Mouse (Mus musculus) T-cell, adult 66 days (primary cell): Measurements from ENCODE around the gene Gstm6. TPM values are rescaled to one million over a fixed set of nuclear protein-coding genes. Genes with fewer than 3 reads are reported as not detected.

ENCODE experiments used
- total RNA-seq, 2 experiments: library from RNA; stranded (reverse); gene quantifications; 3 replicates in 1 of 2; 4 replicates in 1 of 2; pipeline ENCODE4 v1.2.4; 2023

The Gstm6 gene
- not detected for total RNA-seq

DNA sequence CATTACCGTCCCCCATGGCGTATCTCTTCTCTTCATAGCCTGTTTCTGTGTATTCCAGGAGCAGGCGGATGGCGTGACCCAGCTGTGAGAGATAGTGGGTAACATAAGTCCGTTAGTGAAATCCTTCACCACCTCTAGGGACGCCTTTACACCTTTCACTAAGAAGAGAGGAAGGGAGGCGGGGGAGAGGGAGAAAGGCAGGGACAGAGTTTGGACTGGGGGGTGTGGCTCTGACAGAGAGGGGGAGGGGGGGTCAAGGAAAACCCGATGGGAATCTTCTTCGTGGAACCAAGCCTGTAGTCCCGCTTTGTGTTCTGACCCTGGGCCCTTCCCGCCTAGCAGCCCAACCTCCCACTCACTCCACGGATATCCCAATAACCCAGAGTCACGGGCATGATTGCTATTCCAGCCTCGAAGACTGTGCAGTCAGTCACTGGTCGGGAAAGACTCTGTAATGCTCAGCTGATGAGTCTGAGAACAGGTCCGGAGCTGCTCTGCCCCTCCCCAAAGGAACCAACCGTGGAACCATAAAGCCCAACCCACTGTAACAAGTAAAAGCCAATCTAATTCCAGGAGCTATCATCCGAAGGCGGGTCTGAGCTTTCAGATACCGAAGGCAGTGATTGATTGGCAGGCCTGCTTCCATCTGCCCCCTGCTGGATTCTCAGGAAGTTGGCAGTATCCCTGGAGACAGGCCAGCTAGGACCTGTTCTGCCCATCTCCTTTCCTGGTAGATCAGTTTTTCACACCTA, at the start of gene Gstm6:
Gstm6 (minus strand) TSS at position 511 of the 752 bp plus-strand sequence.

GRCm38 (mm10) chr3:107986041-107986562, 42.6 kb upstream of the Gstm6 start, which contains the start of gene Gstm2:
Gene Gstm2, minus strand, starts transcription at chr3:107986453.

GRCm38 (mm10) chr3:107968724-107969395, 25.3 kb upstream of the Gstm6 start, which contains the start of gene Gstm3:
Gene Gstm3, minus strand, starts transcription at chr3:107969283.

DNA sequence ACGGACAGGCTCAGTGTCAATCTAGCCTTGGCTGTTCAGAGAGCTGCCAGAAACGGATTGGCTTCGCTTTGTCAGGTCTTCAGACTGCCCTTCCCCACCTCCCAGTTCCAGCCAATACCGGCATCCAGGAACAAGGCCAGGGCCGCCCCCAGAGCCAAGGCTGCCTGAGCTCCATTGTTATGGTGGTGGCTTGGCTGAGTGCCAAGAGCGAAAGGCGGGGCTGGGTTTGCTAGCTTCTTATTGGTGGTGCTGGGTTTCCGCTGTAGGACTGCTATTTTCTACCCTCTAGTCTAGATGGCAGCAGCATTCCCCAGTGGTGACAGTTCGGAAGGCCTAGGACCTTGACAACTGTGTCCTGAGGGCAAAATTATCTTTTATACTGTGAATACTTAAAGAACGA, 11.9 kb downstream of the Gstm6 start, which contains the start of gene Gstm7:
Gstm7 (minus strand) TSS at position 148 of the 400 bp plus-strand sequence.

GRCm38 (mm10) chr3:107895720-107896569, 47.6 kb downstream of the Gstm6 start, which contains the start of gene Gstm5:
Gene Gstm5, plus strand, starts transcription at chr3:107895821.

Other genes with a start within 250 kb of the Gstm6 start
- gene Ahcyl1, start 247.2 kb downstream of the Gstm6 start, total RNA-seq: 10 to 100 TPM; 75.7 to 84.7 TPM
- 10 to 100 TPM in 1 of 2 experiments, 1 to 10 TPM in 1; 5.0 to 10.4 TPM for gene Csf1, start 183.3 kb downstream of the Gstm6 start, total RNA-seq
- gene Eps8l3, start 66.5 kb downstream of the Gstm6 start, total RNA-seq: not detected
- gene Gstm5, start 47.9 kb downstream of the Gstm6 start, total RNA-seq: 1 to 10 TPM in 1 of 2 experiments, under 1 TPM in 1; 0.90 to 1.0 TPM
- gene Gstm7, start 11.9 kb downstream of the Gstm6 start, total RNA-seq: 1 to 10 TPM; 1.5 to 2.7 TPM
- not detected for gene Gstm3, start 25.5 kb upstream of the Gstm6 start, total RNA-seq
- not detected for gene Gstm2, start 42.7 kb upstream of the Gstm6 start, total RNA-seq
- 1 to 10 TPM; 3.6 to 4.9 TPM for gene Gstm1, start 74.2 kb upstream of the Gstm6 start, total RNA-seq
- gene Gstm4, start 101.1 kb upstream of the Gstm6 start, total RNA-seq: 1 to 10 TPM; 2.3 to 2.4 TPM
- 10 to 100 TPM; 35.9 TPM for gene Ampd2, start 142.9 kb upstream of the Gstm6 start, total RNA-seq
- gene Gnat2, start 149.0 kb upstream of the Gstm6 start, total RNA-seq: not detected
- 10 to 100 TPM; 86.8 to 86.9 TPM for gene Gnai3, start 202.4 kb upstream of the Gstm6 start, total RNA-seq
- gene Gpr61, start 211.1 kb upstream of the Gstm6 start, total RNA-seq: not detected
- gene Amigo1, start 242.6 kb upstream of the Gstm6 start, total RNA-seq: 1 to 10 TPM; 3.1 to 3.5 TPM